Comparison of ENCODE assay signal across 20 mouse cellular contexts in genomic region chr11:90352696-90353095, GRCm38 (mm10).
"Had no signal": no experiment of that assay in that cellular context is flagged by ENCODE, and none has a peak within 500 bp of the region (broad histone marks: within the 10 kb centered on the region; RNA-seq: fewer than 3 reads in every experiment).

No protein-coding gene starts in this region.

- H3K4me3 ChIP-seq: kidney, embryonic 15.5 days; layer of hippocampus, adult 2 months; liver, embryonic 13.5 days; neural tube, embryonic 12.5 days; neural tube, embryonic 15.5 days had no signal

- H3K9me3 ChIP-seq: kidney, embryonic 15.5 days; liver, embryonic 13.5 days; neural tube, embryonic 12.5 days; neural tube, embryonic 15.5 days had no signal

- DNase-seq: kidney, postnatal 10 days; kidney, postnatal 4 days; layer of hippocampus, adult 9-11 months; liver, embryonic 13.5 days; lung, adult 2 months; lung, postnatal 14 days; lung, postnatal 4 days; midbrain, embryonic 14.5 days; right cerebral cortex, adult 18-20 months; right cerebral cortex, postnatal 14 days; right cerebral cortex, postnatal 4 days; thymus, adult 2 months; thymus, postnatal 14 days; thymus, postnatal 4 days had no signal

- H3K27ac ChIP-seq: kidney, embryonic 15.5 days; layer of hippocampus, adult 2 months; liver, embryonic 13.5 days; neural tube, embryonic 12.5 days; neural tube, embryonic 15.5 days; stomach, postnatal 0 days had no signal

- H3K4me2 ChIP-seq: kidney, embryonic 15.5 days; liver, embryonic 13.5 days; midbrain, embryonic 11.5 days; neural tube, embryonic 12.5 days; neural tube, embryonic 15.5 days had no signal

- H3K27me3 ChIP-seq: kidney, embryonic 15.5 days; liver, embryonic 13.5 days; neural tube, embryonic 12.5 days; neural tube, embryonic 15.5 days had no signal

- H3K9ac ChIP-seq: kidney, embryonic 15.5 days; liver, embryonic 13.5 days; neural tube, embryonic 12.5 days; neural tube, embryonic 15.5 days had no signal

- H3K36me3 ChIP-seq: kidney, embryonic 15.5 days; liver, embryonic 13.5 days; neural tube, embryonic 12.5 days; neural tube, embryonic 15.5 days had no signal
